Mouse (Mus musculus): ENCODE data around the gene Rgl1.

- TF ChIP-seq EP300 (IDR thresholded peaks at IDR 0.05; ENCODE audit: low read depth) (no peak), CTCF (IDR thresholded peaks at IDR 0.05; ENCODE audit: low read depth) (no peak)
These were observed 38.8 kb upstream of the Rgl1 start for GRCm38 (mm10) chr1:152804907-152805306.

Measured in heart, postnatal 0 days (tissue).